ENCODE assay signal across 8 mouse cellular contexts in the genomic region with DNA sequence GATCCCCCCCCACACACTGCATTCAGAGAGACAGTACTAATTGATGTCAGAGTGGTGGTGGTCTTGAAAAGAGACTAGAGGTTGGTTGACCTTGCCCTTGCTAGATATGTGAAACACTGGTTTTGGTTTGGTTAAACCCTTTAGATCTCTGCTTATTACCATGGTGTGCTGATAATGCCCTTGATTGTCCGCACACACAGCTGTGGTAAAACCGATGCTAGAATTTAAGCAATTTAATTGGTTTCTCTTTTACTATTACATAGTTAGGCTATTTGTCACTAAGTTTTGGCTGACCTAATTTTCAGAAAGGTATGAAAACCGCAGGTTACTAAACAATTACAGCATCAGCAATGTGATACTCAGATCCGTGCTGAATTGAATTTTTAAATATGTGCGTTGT. TPM values are rescaled to one million over a fixed set of nuclear protein-coding genes. Genes with fewer than 3 reads are reported as not detected.
DNase-seq lines count a peak whose midpoint lies in the region; ATAC-seq and TF ChIP-seq lines count a peak whose summit lies in the region.

No protein-coding gene starts in this region.

- DNase-seq in lung, embryonic 14.5 days: no peak
- DNase-seq in lung, adult 18-20 months: no peak
- DNase-seq in embryonic facial prominence, embryonic 11.5 days (ENCODE audit: low spot score): no peak
- DNase-seq in layer of hippocampus, adult 18-20 months (ENCODE audit: low spot score in 2 of 2): no peak
- DNase-seq in urinary bladder, postnatal 36 days (ENCODE audit: low spot score in 2 of 2): no peak
- DNase-seq in ovary, postnatal 10 days (ENCODE audit: low spot score): no peak

- peak overlapping the region; percentile 83 for H3K4me2 ChIP-seq in lung, embryonic 14.5 days
- H3K4me2 ChIP-seq in embryonic facial prominence, embryonic 11.5 days (ENCODE audit: low read depth, low read length): peak overlapping the region; percentile 43
- peak overlapping the region; percentile 75 for H3K4me2 ChIP-seq in intestine, postnatal 0 days (replicated peaks; ENCODE audit: low read depth)

- TF ChIP-seq POLR2A in small intestine, adult 2 months (IDR thresholded peaks at IDR 0.05; ENCODE audit: low read depth, low read length): no peak

- no peaks in the 10 kb centered on the region for H3K36me3 ChIP-seq in lung, embryonic 14.5 days (ENCODE audit: insufficient read depth)
- H3K36me3 ChIP-seq in embryonic facial prominence, embryonic 11.5 days (replicated peaks; ENCODE audit: control insufficient read depth, insufficient read depth, low read depth, low read length): no peaks in the 10 kb centered on the region
- H3K36me3 ChIP-seq in intestine, postnatal 0 days (ENCODE audit: control insufficient read depth, insufficient read depth): no peaks in the 10 kb centered on the region
- no peaks in the 10 kb centered on the region for H3K36me3 ChIP-seq in small intestine, adult 2 months (ENCODE audit: control insufficient read depth, insufficient read depth, low read length)

- H3K27me3 ChIP-seq in lung, embryonic 14.5 days (ENCODE audit: insufficient read depth, low read length): no peaks in the 10 kb centered on the region
- H3K27me3 ChIP-seq in embryonic facial prominence, embryonic 11.5 days (ENCODE audit: control insufficient read depth, insufficient read depth, low read length): no peaks in the 10 kb centered on the region
- no peaks in the 10 kb centered on the region for H3K27me3 ChIP-seq in intestine, postnatal 0 days (replicated peaks; ENCODE audit: control insufficient read depth, insufficient read depth, low read length)
- H3K27me3 ChIP-seq in small intestine, adult 2 months (ENCODE audit: control insufficient read depth, insufficient read depth, low read length): no peaks in the 10 kb centered on the region

- peak overlapping the region; percentile 83 for H3K4me3 ChIP-seq in lung, embryonic 14.5 days (ENCODE audit: low read depth, low read length)
- peak overlapping the region; percentile 95 for H3K4me3 ChIP-seq in embryonic facial prominence, embryonic 11.5 days (ENCODE audit: low read depth, low read length)
- peak overlapping the region; percentile 95 for H3K4me3 ChIP-seq in intestine, postnatal 0 days (ENCODE audit: low read depth, low read length)
- no peak overlapping the region for H3K4me3 ChIP-seq in small intestine, adult 2 months (ENCODE audit: low read depth, low read length)

- peaks cover 4% of the 10 kb centered on the region; the same call in 1 of the 2 replicates for H3K4me1 ChIP-seq in lung, embryonic 14.5 days (ENCODE audit: insufficient read depth)
- H3K4me1 ChIP-seq in embryonic facial prominence, embryonic 11.5 days (ENCODE audit: control insufficient read depth, insufficient read depth, low read length): no peaks in the 10 kb centered on the region
- H3K4me1 ChIP-seq in intestine, postnatal 0 days (replicated peaks; ENCODE audit: control insufficient read depth, insufficient read depth, low read length): peaks cover 7% of the 10 kb centered on the region; the same call in 1 of the 2 replicates
- peaks cover 5% of the 10 kb centered on the region; the same call in 1 of the 2 replicates for H3K4me1 ChIP-seq in small intestine, adult 2 months (ENCODE audit: control insufficient read depth, insufficient read depth, insufficient read length, low read length)

- H3K9ac ChIP-seq in lung, embryonic 14.5 days: peak overlapping the region; percentile 91
- peak overlapping the region; percentile 95 for H3K9ac ChIP-seq in embryonic facial prominence, embryonic 11.5 days (replicated peaks; ENCODE audit: low read length)
- H3K9ac ChIP-seq in intestine, postnatal 0 days (ENCODE audit: low read depth, low read length): peak overlapping the region; percentile 98

- no peak for ATAC-seq in lung, embryonic 14.5 days (ENCODE audit: insufficient read depth)
- ATAC-seq in embryonic facial prominence, embryonic 11.5 days (replicated peaks; ENCODE audit: insufficient number of reproducible peaks, low FRiP score, low TSS enrichment, low read depth): no peak
- ATAC-seq in intestine, postnatal 0 days: no peak

- 42% methylated on average over 5 of the region's 5 CpGs for WGBS in lung, embryonic 14.5 days
- 26% methylated on average over 5 of the region's 5 CpGs for WGBS in embryonic facial prominence, embryonic 11.5 days
- WGBS in intestine, postnatal 0 days: 36% methylated on average over 5 of the region's 5 CpGs
- 18% methylated on average over 5 of the region's 5 CpGs for WGBS in small intestine, adult 2 months

- H3K27ac ChIP-seq in lung, embryonic 14.5 days (ENCODE audit: low read depth): no peak overlapping the region
- H3K27ac ChIP-seq in embryonic facial prominence, embryonic 11.5 days (replicated peaks; ENCODE audit: low read depth, low read length): peak overlapping the region; percentile 95; the same call in 1 of the 2 replicates
- no peak overlapping the region for H3K27ac ChIP-seq in intestine, postnatal 0 days (ENCODE audit: low read depth, low read length)
- H3K27ac ChIP-seq in small intestine, adult 2 months (ENCODE audit: insufficient read depth, low read depth, low read length): peak overlapping the region; percentile 49; the same call in 1 of the 2 replicates

- TF ChIP-seq CTCF in lung, embryonic 14.5 days (IDR thresholded peaks at IDR 0.05; ENCODE audit: low read depth): no peak
- no peak for TF ChIP-seq CTCF in intestine, postnatal 0 days (IDR thresholded peaks at IDR 0.05; ENCODE audit: low read depth)
- TF ChIP-seq CTCF in small intestine, adult 2 months (IDR thresholded peaks at IDR 0.05; ENCODE audit: extremely low read depth, insufficient read length, insufficient replicate concordance, low read depth, low read length): no peak

- peaks cover 2% of the 10 kb centered on the region; the same call in 1 of the 2 replicates for H3K9me3 ChIP-seq in lung, embryonic 14.5 days (ENCODE audit: low read depth, low read length)
- no peaks in the 10 kb centered on the region for H3K9me3 ChIP-seq in embryonic facial prominence, embryonic 11.5 days (replicated peaks; ENCODE audit: control insufficient read depth, low read length)
- H3K9me3 ChIP-seq in intestine, postnatal 0 days (ENCODE audit: control insufficient read depth): no peaks in the 10 kb centered on the region

RNA-seq across cellular contexts. Expression of gene Ric1, which starts 1.6 kb away (rescaled TPM):
- polyA plus RNA-seq in lung, embryonic 14.5 days (2014; fragmentation: Nextera tagmentation; extraction: Ambion mirVana): 15.9 and 16.0 TPM in 2 replicates
- polyA plus RNA-seq in embryonic facial prominence, embryonic 11.5 days (2014; fragmentation: Nextera tagmentation; extraction: Ambion mirVana): 21.5 and 22.6 TPM in 2 replicates
- 10.2 and 12.0 TPM in 2 replicates for polyA plus RNA-seq in intestine, postnatal 0 days (2015; fragmentation: Nextera tagmentation; extraction: Ambion mirVana)
- 4.1 and 6.7 TPM in 2 replicates for polyA plus RNA-seq in small intestine, adult 2 months (2012; rRNA removed)
- total RNA-seq in layer of hippocampus, adult 18-20 months (2021): 10 to 100 TPM; 41.8 to 42.0 TPM

Comparison
In these comparisons a context has a peak if more than half of its experiments do, and no peak if none do; other contexts are left out.
1. H3K27ac ChIP-seq: peak in embryonic facial prominence, embryonic 11.5 days (single experiment) and small intestine, adult 2 months (single experiment); none in lung, embryonic 14.5 days (single experiment) and intestine, postnatal 0 days (single experiment).
2. Peak in every context shown above with its lines, with median percentiles within 50 percentile points of each other: H3K4me2 ChIP-seq and H3K9ac ChIP-seq.